Mouse (Mus musculus): ENCODE results near the gene Calr4. TPM values are rescaled to one million over a fixed set of nuclear protein-coding genes. Genes with fewer than 3 reads are reported as not detected.
A peak's percentile ranks its signal among the peaks of the same experiment; 100 is the strongest.

Calr4 gene
- polyA plus RNA-seq, 1 experiment from 2014 or later = not detected

DNA sequence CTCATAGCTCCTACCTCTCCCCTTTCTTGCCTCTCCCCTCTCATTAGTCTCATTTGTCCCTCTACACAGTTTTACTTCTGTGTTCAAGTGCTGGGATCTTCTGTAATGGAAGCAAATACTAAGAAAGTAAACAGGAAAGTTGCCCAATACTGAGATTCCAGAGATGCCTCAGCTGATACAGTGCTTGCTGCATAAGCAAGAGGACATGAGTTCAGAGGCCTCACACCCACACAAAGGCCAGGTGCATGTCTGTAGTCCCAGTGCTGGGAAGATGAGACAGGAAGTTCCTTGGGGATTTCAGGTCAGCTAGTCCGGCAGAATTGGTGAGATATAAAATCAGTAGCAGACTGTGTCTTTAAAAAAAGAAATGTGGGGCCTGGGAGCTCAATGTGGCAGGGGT lies 29.9 kb upstream of the Calr4 start:
- Histone ChIP-seq H3K27ac (ENCODE audit: low read length) (0 out of 2 replicates have a peak overlapping the region, but pooled peaks have one; percentile 8), H3K4me3 (ENCODE audit: low read depth, low read length) (no peak overlapping the region), H3K36me3 (ENCODE audit: control insufficient read depth, insufficient read depth) (no peaks in the 10 kb centered on the region), H3K9me3 (replicated peaks; ENCODE audit: control insufficient read depth, low read length) (no peaks in the 10 kb centered on the region), H3K4me1 (ENCODE audit: control insufficient read depth, low read depth, low read length) (peaks cover 14% of the 10 kb centered on the region), H3K27me3 (ENCODE audit: control insufficient read depth, insufficient read depth, low read depth, low read length) (no peaks in the 10 kb centered on the region), H3K9ac (ENCODE audit: low read depth, low read length) (no peak overlapping the region), H3K4me2 (ENCODE audit: low read depth, low read length) (no peak overlapping the region)
- ATAC-seq (ENCODE audit: low read depth) = no peak
- 32% methylated on average over 1 of the region's 1 CpGs for WGBS (ENCODE audit: insufficient replicate concordance)

- H3K27ac ChIP-seq (ENCODE audit: low read length) = no peak overlapping the region
- no peak for ATAC-seq (ENCODE audit: low read depth)
- 43% methylated on average over 5 of the region's 5 CpGs for WGBS (ENCODE audit: insufficient replicate concordance)
- H3K4me2 ChIP-seq (ENCODE audit: low read depth, low read length) = no peak overlapping the region
- H3K4me3 ChIP-seq (ENCODE audit: low read depth, low read length) = no peak overlapping the region
- no peaks in the 10 kb centered on the region for H3K27me3 ChIP-seq (ENCODE audit: control insufficient read depth, insufficient read depth, low read depth, low read length)
- no peaks in the 10 kb centered on the region for H3K36me3 ChIP-seq (ENCODE audit: control insufficient read depth, insufficient read depth)
- H3K4me1 ChIP-seq (ENCODE audit: control insufficient read depth, low read depth, low read length) = peaks cover 6% of the 10 kb centered on the region
- H3K9ac ChIP-seq (ENCODE audit: low read depth, low read length) = no peak overlapping the region
- H3K9me3 ChIP-seq (replicated peaks; ENCODE audit: control insufficient read depth, low read length) = no peaks in the 10 kb centered on the region
These were observed 26.8 kb upstream of the Calr4 start for GRCm38 (mm10) chr4:109207524-109207923.

DNA sequence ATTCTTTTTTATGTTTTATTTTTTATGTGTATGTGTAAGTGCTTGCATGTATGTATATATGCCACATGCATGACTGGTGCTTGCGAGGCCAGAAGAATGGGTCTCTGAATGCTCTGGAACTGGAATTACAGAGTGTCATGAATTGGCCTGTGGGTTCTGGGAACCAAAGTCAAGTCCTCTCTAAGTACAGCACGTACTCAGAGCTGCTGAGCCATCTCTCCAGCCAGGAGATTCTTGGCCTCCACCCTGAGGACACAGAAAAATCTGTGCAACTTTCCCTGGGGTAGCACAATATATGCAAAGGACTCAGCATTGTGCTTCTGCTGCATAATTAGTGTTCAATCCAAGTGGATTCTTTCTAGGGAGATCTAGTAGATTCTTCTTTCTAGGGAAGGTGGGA lies 24.0 kb upstream of the Calr4 start:
- no peaks in the 10 kb centered on the region for H3K27me3 ChIP-seq (ENCODE audit: control insufficient read depth, insufficient read depth, low read depth, low read length)
- no peak overlapping the region for H3K4me2 ChIP-seq (ENCODE audit: low read depth, low read length)
- 64% methylated on average over 2 of the region's 2 CpGs for WGBS (ENCODE audit: insufficient replicate concordance)
- H3K9me3 ChIP-seq (replicated peaks; ENCODE audit: control insufficient read depth, low read length) = no peaks in the 10 kb centered on the region
- no peak overlapping the region for H3K27ac ChIP-seq (ENCODE audit: low read length)
- no peak overlapping the region for H3K9ac ChIP-seq (ENCODE audit: low read depth, low read length)
- no peak overlapping the region for H3K4me3 ChIP-seq (ENCODE audit: low read depth, low read length)
- no peaks in the 10 kb centered on the region for H3K36me3 ChIP-seq (ENCODE audit: control insufficient read depth, insufficient read depth)
- ATAC-seq (ENCODE audit: low read depth) = no peak
- H3K4me1 ChIP-seq (ENCODE audit: control insufficient read depth, low read depth, low read length) = peaks cover 2% of the 10 kb centered on the region

GRCm38 (mm10) chr4:109210881-109211280 lies 23.4 kb upstream of the Calr4 start:
- no peak for ATAC-seq (ENCODE audit: low read depth)
- Histone ChIP-seq H3K4me3 (ENCODE audit: low read depth, low read length) (no peak overlapping the region), H3K4me1 (ENCODE audit: control insufficient read depth, low read depth, low read length) (peaks cover 2% of the 10 kb centered on the region), H3K4me2 (ENCODE audit: low read depth, low read length) (no peak overlapping the region), H3K36me3 (ENCODE audit: control insufficient read depth, insufficient read depth) (no peaks in the 10 kb centered on the region), H3K9me3 (replicated peaks; ENCODE audit: control insufficient read depth, low read length) (no peaks in the 10 kb centered on the region), H3K27me3 (ENCODE audit: control insufficient read depth, insufficient read depth, low read depth, low read length) (no peaks in the 10 kb centered on the region), H3K9ac (ENCODE audit: low read depth, low read length) (no peak overlapping the region), H3K27ac (ENCODE audit: low read length) (no peak overlapping the region)
- WGBS (ENCODE audit: insufficient replicate concordance) = 70% methylated on average over 4 of the region's 4 CpGs

DNA sequence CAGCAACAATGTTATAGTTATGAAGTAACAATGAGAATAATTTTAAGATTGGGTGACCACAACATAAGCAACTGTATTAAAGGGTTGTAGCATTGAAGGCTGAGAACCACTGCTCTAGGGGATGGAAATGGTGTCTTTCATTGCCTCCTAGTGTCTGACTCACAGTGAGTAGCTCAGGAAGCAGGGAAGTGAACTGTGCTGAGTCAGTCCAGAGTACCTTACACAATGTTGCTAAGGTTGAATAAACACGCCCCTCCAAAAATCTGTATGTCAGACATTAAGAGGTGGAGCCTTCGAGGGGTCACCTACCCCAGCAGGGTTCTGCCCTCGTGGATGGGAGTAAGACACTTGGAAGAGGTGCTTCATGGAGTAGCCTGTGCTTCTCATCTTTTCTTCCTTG lies 20.3 kb upstream of the Calr4 start:
- H3K27me3 ChIP-seq (ENCODE audit: control insufficient read depth, insufficient read depth, low read depth, low read length) = no peaks in the 10 kb centered on the region
- no peaks in the 10 kb centered on the region for H3K9me3 ChIP-seq (replicated peaks; ENCODE audit: control insufficient read depth, low read length)
- no peaks in the 10 kb centered on the region for H3K4me1 ChIP-seq (ENCODE audit: control insufficient read depth, low read depth, low read length)
- no peaks in the 10 kb centered on the region for H3K36me3 ChIP-seq (ENCODE audit: control insufficient read depth, insufficient read depth)
- ATAC-seq (ENCODE audit: low read depth) = 0 out of 2 replicates have a peak, but pooled peaks have one; percentile 43
- 41% methylated on average over 3 of the region's 3 CpGs for WGBS (ENCODE audit: insufficient replicate concordance)
- no peak overlapping the region for H3K4me2 ChIP-seq (ENCODE audit: low read depth, low read length)
- no peak overlapping the region for H3K4me3 ChIP-seq (ENCODE audit: low read depth, low read length)
- H3K27ac ChIP-seq (ENCODE audit: low read length) = no peak overlapping the region
- H3K9ac ChIP-seq (ENCODE audit: low read depth, low read length) = no peak overlapping the region

GRCm38 (mm10) chr4:109218008-109218407 lies 16.3 kb upstream of the Calr4 start:
- WGBS (ENCODE audit: insufficient replicate concordance) = 59% methylated on average over 7 of the region's 7 CpGs
- no peak for ATAC-seq (ENCODE audit: low read depth)
- no peak overlapping the region for H3K4me2 ChIP-seq (ENCODE audit: low read depth, low read length)

DNA sequence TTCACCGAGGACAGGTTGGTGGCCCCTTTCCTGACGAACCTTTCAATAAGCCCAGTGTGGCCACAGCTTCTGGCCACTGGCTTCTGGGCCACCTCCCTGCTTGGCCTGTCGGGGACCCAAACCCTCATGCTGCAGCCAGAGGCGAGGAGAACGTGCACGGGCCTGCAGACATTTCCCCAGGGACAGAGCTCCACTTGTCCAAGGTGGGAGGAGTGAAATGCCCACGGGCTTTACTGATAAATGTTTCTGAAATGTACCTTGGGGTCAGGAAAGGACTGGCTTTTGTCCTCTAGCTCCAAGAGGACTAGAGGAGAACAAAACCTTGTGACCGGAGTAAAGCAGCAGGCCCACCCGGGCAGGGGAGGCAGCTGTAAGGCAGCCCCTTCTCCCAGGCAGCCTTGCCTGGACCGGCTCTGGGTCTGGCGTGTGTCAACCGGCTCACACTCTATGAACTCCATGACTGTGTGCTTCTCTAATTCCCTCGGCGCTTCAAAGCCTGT lies 13.8 kb upstream of the Calr4 start:
- ATAC-seq (ENCODE audit: low read depth) = no peak
- no peak overlapping the region for H3K4me2 ChIP-seq (ENCODE audit: low read depth, low read length)
- no peaks in the 10 kb centered on the region for H3K36me3 ChIP-seq (ENCODE audit: control insufficient read depth, insufficient read depth)
- no peaks in the 10 kb centered on the region for H3K9me3 ChIP-seq (replicated peaks; ENCODE audit: control insufficient read depth, low read length)
- no peak overlapping the region for H3K4me3 ChIP-seq (ENCODE audit: low read depth, low read length)
- no peak overlapping the region for H3K27ac ChIP-seq (ENCODE audit: low read length)
- no peaks in the 10 kb centered on the region for H3K27me3 ChIP-seq (ENCODE audit: control insufficient read depth, insufficient read depth, low read depth, low read length)
- H3K9ac ChIP-seq (ENCODE audit: low read depth, low read length) = no peak overlapping the region
- WGBS (ENCODE audit: insufficient replicate concordance) = 72% methylated on average over 14 of the region's 14 CpGs
- H3K4me1 ChIP-seq (ENCODE audit: control insufficient read depth, low read depth, low read length) = no peaks in the 10 kb centered on the region

More at GRCm38 (mm10) chr4:109218008-109218407, 16.3 kb upstream of the Calr4 start:
- Histone ChIP-seq H3K9ac (ENCODE audit: low read depth, low read length) (no peak overlapping the region), H3K27ac (ENCODE audit: low read length) (no peak overlapping the region), H3K4me3 (ENCODE audit: low read depth, low read length) (no peak overlapping the region), H3K27me3 (ENCODE audit: control insufficient read depth, insufficient read depth, low read depth, low read length) (no peaks in the 10 kb centered on the region), H3K4me1 (ENCODE audit: control insufficient read depth, low read depth, low read length) (no peaks in the 10 kb centered on the region), H3K36me3 (ENCODE audit: control insufficient read depth, insufficient read depth) (no peaks in the 10 kb centered on the region), H3K9me3 (replicated peaks; ENCODE audit: control insufficient read depth, low read length) (no peaks in the 10 kb centered on the region)

GRCm38 (mm10) chr4:109222001-109222400 lies 12.3 kb upstream of the Calr4 start:
- no peaks in the 10 kb centered on the region for H3K4me1 ChIP-seq (ENCODE audit: control insufficient read depth, low read depth, low read length)
- no peaks in the 10 kb centered on the region for H3K27me3 ChIP-seq (ENCODE audit: control insufficient read depth, insufficient read depth, low read depth, low read length)
- H3K4me2 ChIP-seq (ENCODE audit: low read depth, low read length) = no peak overlapping the region
- no peak overlapping the region for H3K4me3 ChIP-seq (ENCODE audit: low read depth, low read length)
- H3K9ac ChIP-seq (ENCODE audit: low read depth, low read length) = no peak overlapping the region
- no peaks in the 10 kb centered on the region for H3K9me3 ChIP-seq (replicated peaks; ENCODE audit: control insufficient read depth, low read length)
- H3K36me3 ChIP-seq (ENCODE audit: control insufficient read depth, insufficient read depth) = no peaks in the 10 kb centered on the region
- 55% methylated on average over 3 of the region's 3 CpGs for WGBS (ENCODE audit: insufficient replicate concordance)
- H3K27ac ChIP-seq (ENCODE audit: low read length) = no peak overlapping the region
- no peak for ATAC-seq (ENCODE audit: low read depth)

DNA sequence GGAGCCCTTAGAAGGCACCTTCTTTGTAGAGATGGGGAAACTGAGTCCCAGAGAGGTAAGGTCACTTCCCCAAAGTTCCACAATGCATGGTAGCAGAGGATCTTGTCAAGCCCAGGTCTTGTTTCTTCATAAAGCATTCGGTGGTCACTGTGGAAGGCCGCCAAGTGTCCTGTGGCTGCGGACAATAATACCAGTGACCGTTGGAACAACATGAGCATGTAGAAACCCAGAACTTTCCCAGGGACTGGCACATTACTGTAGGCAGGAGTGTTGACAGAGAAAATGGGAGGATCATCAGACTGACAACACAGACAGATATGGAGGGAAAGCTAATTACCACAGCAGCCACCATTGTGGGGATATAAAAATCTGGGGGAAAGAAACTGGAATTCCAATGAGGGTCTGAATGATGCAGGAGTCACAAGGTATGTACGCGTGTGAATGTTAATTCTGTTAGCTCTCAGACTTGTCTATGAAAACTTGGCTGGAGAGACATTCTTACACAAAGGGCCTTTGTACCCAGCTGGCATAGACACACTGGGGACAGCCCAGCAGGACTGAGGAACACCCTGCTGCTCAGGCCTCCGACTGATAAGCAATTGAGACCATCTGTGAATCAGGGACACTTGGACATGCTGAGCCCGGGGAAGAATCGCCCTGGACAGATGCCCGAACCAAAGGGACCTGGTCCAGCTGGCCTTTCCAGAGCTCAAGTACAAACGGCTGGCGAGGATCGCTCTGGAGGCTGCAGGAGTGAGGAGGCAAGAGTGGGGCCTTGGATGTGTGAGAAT lies 9.3 kb upstream of the Calr4 start:
- H3K27ac ChIP-seq (ENCODE audit: low read length) = no peak overlapping the region
- ATAC-seq (ENCODE audit: low read depth) = no peak
- no peaks in the 10 kb centered on the region for H3K27me3 ChIP-seq (ENCODE audit: control insufficient read depth, insufficient read depth, low read depth, low read length)
- H3K9ac ChIP-seq (ENCODE audit: low read depth, low read length) = no peak overlapping the region
- no peak overlapping the region for H3K4me3 ChIP-seq (ENCODE audit: low read depth, low read length)
- no peak overlapping the region for H3K4me2 ChIP-seq (ENCODE audit: low read depth, low read length)
- H3K4me1 ChIP-seq (ENCODE audit: control insufficient read depth, low read depth, low read length) = no peaks in the 10 kb centered on the region
- no peaks in the 10 kb centered on the region for H3K36me3 ChIP-seq (ENCODE audit: control insufficient read depth, insufficient read depth)
- WGBS (ENCODE audit: insufficient replicate concordance) = 73% methylated on average over 13 of the region's 13 CpGs
- no peaks in the 10 kb centered on the region for H3K9me3 ChIP-seq (replicated peaks; ENCODE audit: control insufficient read depth, low read length)
